Mouse (Mus musculus) neural tube, embryonic 15.5 days (tissue): ENCODE measurements around the gene Spdye4b. TPM values are rescaled to one million over a fixed set of nuclear protein-coding genes. Genes with fewer than 3 reads are reported as not detected.
A peak's percentile ranks its signal among the peaks of the same experiment; 100 is the strongest.

Source experiments
- ATAC-seq: fragments of 200-750 bp; cut with Nextera tagmentation; 2 replicates; pipeline ENCODE4 v1.8.0; 2017; ENCODE audit warnings: mild to moderate bottlenecking, moderate TSS enrichment, moderate library complexity; ENCODE audit not compliant: low FRiP score
- H3K27ac ChIP-seq: fragments of 300-500 bp; sonication (generic); replicated peaks from 2 replicates; pipeline ENCODE4 v1.5.1; 2015; ENCODE audit warnings: mild to moderate bottlenecking, inconsistent platforms
- H3K27me3 ChIP-seq: fragments of 300-500 bp; sonication (generic); replicated peaks from 2 replicates; pipeline ENCODE4 v1.6.1; 2015; ENCODE audit warnings: inconsistent platforms
- H3K36me3 ChIP-seq: fragments of 300-500 bp; sonication (generic); 2 replicates; pipeline ENCODE4 v1.6.1; 2015; ENCODE audit warnings: inconsistent platforms
- H3K4me1 ChIP-seq: fragments of 300-500 bp; sonication (generic); 2 replicates; pipeline ENCODE4 v1.6.1; 2015; ENCODE audit warnings: inconsistent platforms
- H3K4me2 ChIP-seq: fragments of 300-500 bp; sonication (generic); 2 replicates; pipeline ENCODE4 v1.6.1; 2015; ENCODE audit warnings: inconsistent platforms, mild to moderate bottlenecking, moderate library complexity
- H3K4me3 ChIP-seq: fragments of 300-500 bp; sonication (generic); replicated peaks from 2 replicates; pipeline ENCODE4 v1.5.1; 2015; ENCODE audit warnings: mild to moderate bottlenecking, inconsistent platforms
- H3K9ac ChIP-seq: fragments of 300-500 bp; sonication (generic); replicated peaks from 2 replicates; pipeline ENCODE4 v1.6.1; 2015; ENCODE audit warnings: mild to moderate bottlenecking, inconsistent platforms
- H3K9me3 ChIP-seq: fragments of 300-500 bp; sonication (generic); replicated peaks from 2 replicates; pipeline ENCODE4 v1.6.1; 2016; ENCODE audit warnings: inconsistent platforms
- WGBS: fragments of 180-500 bp; shearing (Covaris S2); methylation state at CpG from one replicate; pipeline ENCODE4 v1.1.7; 2015; ENCODE audit warnings: mixed read lengths; 5-methylcytosine and 5-hydroxymethylcytosine counted together
- polyA plus RNA-seq: library from polyadenylated mRNA; unstranded; fragments of >200 nt; fragmentation: Nextera tagmentation; extraction: Ambion mirVana; gene quantifications from 2 replicates; pipeline ENCODE4 v1.2.1, GENCODE M21; 2015

Spdye4b gene
- polyA plus RNA-seq, 1 experiment from 2014 or later: not detected

DNA sequence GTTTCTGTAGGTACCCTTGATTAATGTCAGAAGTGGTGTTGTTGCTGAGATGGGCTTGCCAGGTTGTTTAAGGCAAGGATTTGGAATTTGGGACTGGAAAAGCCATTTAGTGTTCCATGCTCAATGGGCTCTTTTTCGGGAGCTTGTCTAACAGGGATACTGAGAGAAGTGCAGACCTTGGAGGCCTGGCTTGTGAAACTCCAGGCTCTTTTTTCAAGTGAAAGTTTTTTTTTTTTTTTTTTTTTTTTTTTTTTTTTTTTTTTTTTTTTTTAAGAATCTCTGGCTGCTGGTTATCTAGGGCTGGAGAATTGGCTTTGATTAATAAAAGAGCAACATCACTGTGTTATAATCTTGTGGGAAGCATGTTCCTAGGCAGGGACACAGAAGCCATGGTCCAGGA, 41.5 kb downstream of the Spdye4b start:
- H3K4me2 ChIP-seq: no peak overlapping the region
- H3K36me3 ChIP-seq: no peaks in the 10 kb centered on the region

GRCm38 (mm10) chr5:143226790-143227189, 46.0 kb downstream of the Spdye4b start, which contains the start of gene Spdye4a:
Gene Spdye4a (minus strand): TSS chr5:143226890.
- no peaks in the 10 kb centered on the region for H3K4me1 ChIP-seq
- WGBS: 87% methylated on average over 3 of the region's 3 CpGs
- no peaks in the 10 kb centered on the region for H3K27me3 ChIP-seq
- H3K27ac ChIP-seq: no peak within 1 kb of the TSS
- H3K9ac ChIP-seq: no peak within 1 kb of the TSS
- no peak within 1 kb of the TSS for H3K4me2 ChIP-seq
- H3K36me3 ChIP-seq: no peaks in the 10 kb centered on the region
- H3K4me3 ChIP-seq: no peak within 1 kb of the TSS
- 0 out of 2 replicates have a peak, but pooled peaks cover 5% of the 10 kb centered on the region for H3K9me3 ChIP-seq
- ATAC-seq: no peak

More for the DNA sequence above, 41.5 kb downstream of the Spdye4b start:
- no peak overlapping the region for H3K9ac ChIP-seq
- H3K9me3 ChIP-seq: no peaks in the 10 kb centered on the region
- no peak overlapping the region for H3K4me3 ChIP-seq
- ATAC-seq: no peak
- H3K4me1 ChIP-seq: no peaks in the 10 kb centered on the region
- 87% methylated on average over 1 of the region's 1 CpGs for WGBS
- H3K27me3 ChIP-seq: no peaks in the 10 kb centered on the region
- no peak overlapping the region for H3K27ac ChIP-seq

- Histone ChIP-seq H3K27ac (peak within 1 kb of the TSS; percentile 99), H3K9me3 (no peaks in the 10 kb centered on the region), H3K36me3 (peaks cover 19% of the 10 kb centered on the region), H3K9ac (peak within 1 kb of the TSS; percentile 100), H3K4me3 (peak within 1 kb of the TSS; percentile 98), H3K4me1 (peaks cover 24% of the 10 kb centered on the region), H3K27me3 (no peaks in the 10 kb centered on the region), H3K4me2 (peak within 1 kb of the TSS; percentile 83)
- WGBS: under 1% methylated on average over 58 of the region's 58 CpGs
- ATAC-seq: peak; percentile 99
Measured at GRCm38 (mm10) chr5:143235028-143235693, 54.3 kb downstream of the Spdye4b start, which contains the start of gene Zfp12. Gene Zfp12 (plus strand): TSS chr5:143235163.

DNA sequence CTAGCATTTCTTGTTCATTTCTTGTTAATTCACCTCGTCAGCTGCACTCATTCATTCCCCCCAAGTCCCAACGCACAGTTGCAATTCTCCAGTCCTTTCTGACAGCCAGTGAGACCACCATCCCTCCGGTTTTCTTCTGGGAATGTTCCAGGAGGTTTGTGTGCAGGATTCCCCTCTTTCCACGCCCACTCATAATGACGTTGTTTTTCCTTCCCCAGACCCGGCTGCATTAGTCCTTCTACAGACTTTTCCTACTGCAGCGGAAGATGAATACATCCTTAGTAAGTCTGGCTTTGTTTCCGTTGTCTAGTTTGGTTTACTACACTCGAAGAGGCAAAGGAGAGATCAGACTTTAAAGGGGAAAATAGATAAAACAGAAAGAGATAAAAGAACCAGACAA, 55.2 kb downstream of the Spdye4b start:
- Histone ChIP-seq H3K27ac (0 out of 2 replicates have a peak overlapping the region, but pooled peaks have one; percentile 99), H3K4me1 (peaks cover 24% of the 10 kb centered on the region), H3K9me3 (no peaks in the 10 kb centered on the region), H3K4me3 (peak overlapping the region; percentile 98), H3K27me3 (no peaks in the 10 kb centered on the region), H3K4me2 (peak overlapping the region; percentile 83), H3K36me3 (peaks cover 28% of the 10 kb centered on the region), H3K9ac (peak overlapping the region; percentile 100)
- no peak for ATAC-seq
- WGBS: 48% methylated on average over 9 of the region's 9 CpGs

DNA sequence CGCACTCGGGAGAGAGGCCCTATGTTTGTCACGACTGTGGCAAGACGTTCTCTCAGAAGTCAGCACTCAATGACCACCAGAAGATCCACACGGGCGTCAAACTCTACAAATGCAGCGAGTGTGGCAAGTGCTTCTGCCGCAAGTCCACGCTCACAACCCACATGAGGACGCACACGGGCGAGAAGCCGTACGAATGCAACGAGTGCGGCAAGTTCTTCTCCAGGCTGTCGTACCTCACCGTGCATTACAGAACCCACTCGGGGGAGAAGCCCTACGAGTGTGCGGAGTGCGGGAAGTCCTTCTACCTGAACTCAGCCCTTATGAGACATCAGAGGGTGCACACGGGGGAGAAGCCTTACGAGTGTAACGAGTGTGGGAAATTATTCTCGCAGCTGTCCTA, 64.1 kb downstream of the Spdye4b start:
- WGBS: 98% methylated on average over 26 of the region's 26 CpGs
- Histone ChIP-seq H3K4me2 (no peak overlapping the region), H3K4me3 (no peak overlapping the region), H3K4me1 (no peaks in the 10 kb centered on the region), H3K27ac (no peak overlapping the region), H3K27me3 (no peaks in the 10 kb centered on the region), H3K9ac (no peak overlapping the region), H3K9me3 (no peaks in the 10 kb centered on the region), H3K36me3 (peaks cover 95% of the 10 kb centered on the region)
- ATAC-seq: no peak

- 57% methylated on average over 6 of the region's 6 CpGs for WGBS
- Histone ChIP-seq H3K27me3 (peaks cover 54% of the 10 kb centered on the region), H3K36me3 (peaks cover 75% of the 10 kb centered on the region), H3K27ac (no peak overlapping the region), H3K4me2 (no peak overlapping the region), H3K4me1 (peaks cover 19% of the 10 kb centered on the region), H3K9ac (no peak overlapping the region), H3K9me3 (no peaks in the 10 kb centered on the region), H3K4me3 (no peak overlapping the region)
- ATAC-seq: no peak
Measured at GRCm38 (mm10) chr5:143252039-143252438, 71.2 kb downstream of the Spdye4b start.

- Histone ChIP-seq H3K27me3 (peaks cover 61% of the 10 kb centered on the region), H3K36me3 (peaks cover 71% of the 10 kb centered on the region), H3K4me3 (no peak overlapping the region), H3K27ac (no peak overlapping the region), H3K9me3 (no peaks in the 10 kb centered on the region), H3K4me2 (no peak overlapping the region), H3K4me1 (peaks cover 19% of the 10 kb centered on the region), H3K9ac (no peak overlapping the region)
- ATAC-seq: no peak
- 44% methylated on average over 18 of the region's 18 CpGs for WGBS
Measured at GRCm38 (mm10) chr5:143252791-143253185, 72.0 kb downstream of the Spdye4b start.

DNA sequence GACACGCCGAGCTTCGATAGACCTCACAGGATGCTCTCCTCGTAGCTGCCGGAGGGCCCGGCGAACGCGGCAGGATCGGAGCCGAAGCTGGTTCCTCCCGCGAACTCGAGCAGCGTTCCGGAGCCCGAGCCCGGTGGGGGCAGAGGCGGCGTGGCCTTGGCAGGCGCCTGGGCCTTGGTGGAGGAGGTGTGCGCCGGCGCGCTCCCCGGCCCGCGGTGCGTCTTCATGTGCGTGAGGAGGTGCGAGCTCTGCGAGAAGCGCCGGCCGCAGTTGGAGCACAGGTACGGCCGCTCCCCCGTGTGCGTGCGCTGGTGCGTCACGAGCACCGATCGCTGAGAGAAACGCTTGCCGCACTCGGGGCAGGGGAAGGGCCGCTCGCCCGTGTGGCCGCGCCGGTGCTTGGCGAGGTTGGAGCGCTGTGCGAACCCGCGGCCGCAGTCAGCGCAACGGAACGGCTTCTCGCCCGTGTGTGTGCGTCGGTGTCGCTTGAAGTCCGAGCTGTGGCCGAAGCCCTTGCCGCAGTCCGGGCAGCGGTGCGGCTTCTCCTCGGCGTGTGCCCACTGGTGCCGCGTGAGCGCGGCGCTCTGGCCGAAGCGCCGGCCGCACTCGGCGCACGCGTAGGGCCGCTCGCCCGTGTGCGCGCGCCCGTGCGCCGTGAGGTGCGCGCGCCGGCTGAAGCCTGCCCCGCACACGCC, 72.5 kb downstream of the Spdye4b start:
- no peak overlapping the region for H3K9ac ChIP-seq
- H3K4me2 ChIP-seq: peak overlapping the region; percentile 55
- WGBS: 8% methylated on average over 102 of the region's 103 CpGs
- no peaks in the 10 kb centered on the region for H3K9me3 ChIP-seq
- ATAC-seq: peak; percentile 15; the same call in 1 of the 2 replicates
- H3K4me1 ChIP-seq: peaks cover 19% of the 10 kb centered on the region
- peaks cover 70% of the 10 kb centered on the region for H3K36me3 ChIP-seq
- H3K4me3 ChIP-seq: peak overlapping the region; percentile 25
- peaks cover 67% of the 10 kb centered on the region for H3K27me3 ChIP-seq
- H3K27ac ChIP-seq: no peak overlapping the region

GRCm38 (mm10) chr5:143253881-143254486, 73.2 kb downstream of the Spdye4b start:
- peaks cover 70% of the 10 kb centered on the region for H3K36me3 ChIP-seq
- no peak overlapping the region; the same call in 1 of the 2 replicates for H3K27ac ChIP-seq
- H3K9ac ChIP-seq: 0 out of 2 replicates have a peak overlapping the region, but pooled peaks have one; percentile 10
- H3K4me2 ChIP-seq: peak overlapping the region; percentile 55
- 7% methylated on average over 76 of the region's 81 CpGs for WGBS
- H3K4me3 ChIP-seq: peak overlapping the region; percentile 25
- no peaks in the 10 kb centered on the region for H3K9me3 ChIP-seq
- peaks cover 73% of the 10 kb centered on the region for H3K27me3 ChIP-seq
- H3K4me1 ChIP-seq: peaks cover 19% of the 10 kb centered on the region
- ATAC-seq: peak; percentile 39; the same call in 1 of the 2 replicates
